Mouse (Mus musculus): ENCODE measurements at regions not wholly inside any gene's neighbourhood (a gene's known extent, or its start where the extent isn't known, plus 50 kb on each side); places are given as distances from the start of the nearest gene placed in this dataset.
A peak's percentile ranks its signal among the peaks of the same experiment; 100 is the strongest.

GRCm38 (mm10) chr3:52762549-52762948 lies 254.5 kb downstream of the Cog6 start:
- DNase-seq = peak; percentile 31
- intact Hi-C loops (cut with DNase I) = no loop called here
- no peak overlapping the region for H3K27ac ChIP-seq
- H3K4me3 ChIP-seq = no peak overlapping the region
- no peak for TF ChIP-seq CTCF (IDR thresholded peaks at IDR 0.05)

DNA sequence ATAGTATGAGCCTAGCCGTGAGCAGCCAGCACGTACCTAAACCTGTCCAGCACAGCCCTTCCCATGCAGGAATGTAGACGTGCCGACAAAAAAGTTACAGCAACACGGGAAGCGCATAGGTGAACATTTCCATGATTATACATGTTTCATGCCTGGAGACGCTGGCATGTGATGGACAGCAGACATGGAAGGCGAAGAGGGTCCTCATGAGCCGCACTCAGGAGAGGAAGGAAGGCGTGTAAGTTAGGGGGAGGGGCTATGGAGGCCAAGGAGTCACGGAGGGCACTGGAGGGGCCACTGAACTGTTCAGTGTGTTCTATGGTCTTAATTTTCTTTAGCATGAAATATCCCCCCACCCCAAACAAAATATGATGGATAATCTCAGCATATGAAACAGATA lies 257.2 kb downstream of the Cog6 start:
- intact Hi-C loops (cut with DNase I) = loop anchor here (5.0 kb wide), 3 partner anchors 82 to 153 kb away; no protein-coding TSS in a partner anchor
- DNase-seq = no peak
- TF ChIP-seq CTCF (IDR thresholded peaks at IDR 0.05) = no peak
- H3K27ac ChIP-seq = no peak overlapping the region
- H3K4me3 ChIP-seq = no peak overlapping the region

- Histone ChIP-seq H3K4me3 (no peak overlapping the region), H3K27ac (no peak overlapping the region; the same call in 1 of the 2 replicates)
- peak; percentile 88 for TF ChIP-seq CTCF (IDR thresholded peaks at IDR 0.05)
- intact Hi-C loops (cut with DNase I) = loop anchor here (1.0 to 5.0 kb wide), 4 partner anchors 84 to 496 kb away; no protein-coding TSS in a partner anchor
- DNase-seq = peak; percentile 73
Measured at GRCm38 (mm10) chr3:52758561-52758960, 258.5 kb downstream of the Cog6 start.

GRCm38 (mm10) chr3:52756816-52757215 lies 260.2 kb downstream of the Cog6 start:
- intact Hi-C loops (cut with DNase I) = loop anchor here (5.0 kb wide), 3 partner anchors 85 to 150 kb away; no protein-coding TSS in a partner anchor
- H3K27ac ChIP-seq = no peak overlapping the region
- no peak for DNase-seq
- no peak overlapping the region for H3K4me3 ChIP-seq
- no peak for TF ChIP-seq CTCF (IDR thresholded peaks at IDR 0.05)

DNA sequence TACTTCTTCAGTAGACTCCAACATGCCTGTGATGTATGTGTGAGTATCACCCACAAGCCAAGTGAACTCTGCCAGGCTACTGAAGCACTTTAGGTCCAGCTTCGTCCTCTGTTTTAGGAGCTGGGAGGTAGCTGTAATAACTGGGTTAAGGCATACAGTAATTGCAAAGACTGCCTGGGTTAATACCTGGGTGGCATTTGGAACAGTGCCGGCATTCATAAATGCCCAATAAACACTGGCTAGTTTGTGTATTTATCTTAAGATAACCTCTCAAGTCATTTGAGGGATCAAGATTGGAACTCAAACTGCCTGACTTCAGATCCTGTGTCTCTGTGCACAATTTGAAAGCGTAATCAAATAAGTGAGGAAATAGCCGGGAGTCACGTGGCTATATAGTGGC lies 261.0 kb downstream of the Cog6 start:
- intact Hi-C loops (cut with DNase I) = loop anchor here (5.0 kb wide), 3 partner anchors 86 to 149 kb away; no protein-coding TSS in a partner anchor
- TF ChIP-seq CTCF (IDR thresholded peaks at IDR 0.05) = no peak
- no peak for DNase-seq
- Histone ChIP-seq H3K4me3 (no peak overlapping the region), H3K27ac (no peak overlapping the region)

DNA sequence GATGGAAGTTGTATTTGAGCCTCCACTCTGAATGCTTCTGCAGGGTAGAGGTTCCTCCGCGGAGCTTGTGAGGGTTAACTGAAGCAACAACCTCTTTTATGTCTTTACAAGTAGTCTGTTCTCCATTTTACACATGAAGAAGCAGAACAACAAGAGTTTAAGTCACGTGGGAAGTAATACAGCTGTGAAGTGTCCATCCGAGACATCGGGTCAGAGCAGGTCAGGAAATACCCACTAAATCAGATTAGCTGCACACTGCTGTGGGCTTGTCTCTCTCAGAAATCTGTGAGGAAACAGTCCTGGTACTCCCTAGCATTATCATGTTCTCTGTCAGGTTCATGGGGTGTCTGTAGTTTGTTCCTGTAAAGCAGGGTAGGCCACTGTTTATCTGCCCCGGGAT lies 262.1 kb downstream of the Cog6 start:
- no peak for DNase-seq
- Histone ChIP-seq H3K27ac (no peak overlapping the region), H3K4me3 (no peak overlapping the region)
- TF ChIP-seq CTCF (IDR thresholded peaks at IDR 0.05) = no peak
- intact Hi-C loops (cut with DNase I) = loop anchor here (5.0 kb wide), 3 partner anchors 87 to 148 kb away; no protein-coding TSS in a partner anchor

GRCm38 (mm10) chr3:52754401-52754800 lies 262.6 kb downstream of the Cog6 start:
- no peak for TF ChIP-seq CTCF (IDR thresholded peaks at IDR 0.05)
- Histone ChIP-seq H3K4me3 (no peak overlapping the region), H3K27ac (no peak overlapping the region)
- DNase-seq = no peak
- intact Hi-C loops (cut with DNase I) = no loop called here

DNA sequence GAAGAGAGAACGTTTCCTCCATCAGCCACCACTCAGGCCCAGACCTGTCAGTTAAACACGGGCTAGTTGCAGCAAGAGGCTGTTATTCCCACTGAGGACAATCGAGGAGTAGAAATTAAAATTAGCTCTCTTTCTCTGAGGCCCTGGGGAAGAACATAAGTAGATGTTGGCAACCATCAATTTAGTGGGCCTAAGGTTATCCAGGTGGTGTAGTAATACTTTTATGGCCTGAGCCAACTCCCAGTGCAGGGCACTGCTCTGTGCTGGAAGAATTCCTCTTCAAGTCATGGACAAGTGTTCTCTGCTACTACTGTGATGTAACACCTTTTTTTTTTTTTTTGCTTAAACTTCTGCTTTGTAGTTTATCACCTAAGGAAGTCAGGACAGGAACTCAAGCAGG lies 270.1 kb downstream of the Cog6 start:
- no peak for DNase-seq
- Histone ChIP-seq H3K4me3 (no peak overlapping the region), H3K27ac (no peak overlapping the region)
- TF ChIP-seq CTCF (IDR thresholded peaks at IDR 0.05) = no peak
- intact Hi-C loops (cut with DNase I) = no loop called here

DNA sequence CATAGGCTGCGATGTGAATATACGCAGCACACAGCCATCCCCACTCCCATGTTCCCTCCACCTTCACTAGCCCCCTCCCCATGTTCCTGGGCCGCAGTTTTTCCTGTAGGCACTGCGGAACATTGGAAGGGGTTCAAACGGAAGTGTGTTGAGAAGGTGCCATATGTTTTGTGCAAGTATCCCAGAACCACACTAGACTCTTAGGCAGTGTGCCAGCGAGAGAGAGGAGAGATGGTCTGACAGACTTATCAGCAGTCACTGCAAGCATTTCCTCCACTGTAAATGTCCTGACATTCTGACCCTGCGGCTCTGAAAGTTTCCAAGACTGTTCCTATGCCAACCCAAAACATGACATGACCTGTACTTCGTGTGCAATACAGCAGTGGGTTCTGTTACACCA lies 272.7 kb downstream of the Cog6 start:
- TF ChIP-seq CTCF (IDR thresholded peaks at IDR 0.05) = no peak
- intact Hi-C loops (cut with DNase I) = no loop called here
- DNase-seq = no peak
- no peak overlapping the region for H3K4me3 ChIP-seq
- H3K27ac ChIP-seq = no peak overlapping the region

GRCm38 (mm10) chr3:52740466-52741026 lies 276.5 kb downstream of the Cog6 start:
- Histone ChIP-seq H3K4me3 (no peak overlapping the region), H3K27ac (no peak overlapping the region)
- intact Hi-C loops (cut with DNase I) = no loop called here
- TF ChIP-seq CTCF (IDR thresholded peaks at IDR 0.05) = no peak
- no peak for DNase-seq

DNA sequence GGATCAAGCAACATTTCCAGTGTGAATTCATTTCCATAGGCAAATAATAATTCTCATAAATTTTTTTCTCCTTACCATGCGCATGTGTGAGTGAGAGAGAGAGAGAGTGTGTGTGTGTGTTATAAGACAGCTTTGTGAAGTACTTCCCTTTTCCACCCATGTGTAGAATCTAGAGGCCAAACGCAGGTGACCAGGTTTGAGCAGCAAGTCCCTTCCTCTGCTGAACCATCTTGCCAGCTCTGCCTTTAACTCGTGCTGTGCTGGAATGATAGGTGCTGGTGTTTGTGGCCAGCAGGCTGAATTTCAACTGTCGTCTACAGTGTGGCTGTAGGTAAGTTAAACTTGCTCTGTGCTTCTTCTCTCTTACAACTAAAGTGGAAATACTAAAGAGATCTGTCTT lies 277.5 kb downstream of the Cog6 start:
- DNase-seq = no peak
- TF ChIP-seq CTCF (IDR thresholded peaks at IDR 0.05) = no peak
- intact Hi-C loops (cut with DNase I) = no loop called here
- Histone ChIP-seq H3K27ac (no peak overlapping the region), H3K4me3 (no peak overlapping the region)

DNA sequence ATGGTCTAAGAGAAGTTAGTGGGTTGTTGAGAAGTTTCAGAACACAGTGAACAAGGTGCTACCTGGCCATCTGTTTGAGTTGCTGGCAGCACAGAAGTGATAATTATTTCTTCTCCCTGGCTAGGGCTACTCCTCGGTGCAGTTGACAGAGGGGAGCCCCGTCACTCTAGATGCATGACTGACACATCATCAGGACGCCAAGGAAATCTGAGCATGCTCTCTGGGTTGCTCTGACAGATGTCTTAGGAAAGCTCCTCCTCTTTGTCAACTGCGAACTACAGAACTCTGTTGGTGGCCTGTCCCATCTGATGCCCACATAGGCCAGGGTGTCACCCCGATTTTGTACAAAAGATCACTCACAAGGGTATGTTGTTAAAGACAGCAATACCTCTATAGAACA lies 278.7 kb downstream of the Cog6 start:
- Histone ChIP-seq H3K27ac (no peak overlapping the region), H3K4me3 (no peak overlapping the region)
- no peak for DNase-seq
- no peak for TF ChIP-seq CTCF (IDR thresholded peaks at IDR 0.05)
- intact Hi-C loops (cut with DNase I) = no loop called here

DNA sequence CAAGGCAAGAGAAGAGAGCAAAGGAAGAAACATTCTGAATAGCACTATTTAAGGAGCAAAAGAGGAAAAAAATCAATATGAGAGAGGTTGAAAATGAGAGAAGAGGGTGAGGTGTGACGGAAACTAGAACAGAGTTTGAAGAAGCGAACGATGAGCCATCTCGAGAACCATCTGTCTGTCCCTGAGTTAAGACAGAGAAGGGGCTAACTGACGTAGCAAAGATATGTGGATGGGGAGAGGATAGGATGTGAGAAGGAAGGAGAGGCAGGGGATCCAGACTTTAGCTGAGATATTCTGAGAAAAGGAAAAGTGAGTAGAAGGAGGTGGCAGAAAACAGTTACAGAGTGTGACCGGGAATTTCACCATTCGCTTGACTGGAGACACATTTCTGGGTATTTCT lies 281.1 kb downstream of the Cog6 start:
- TF ChIP-seq CTCF (IDR thresholded peaks at IDR 0.05) = no peak
- intact Hi-C loops (cut with DNase I) = no loop called here
- no peak overlapping the region for H3K27ac ChIP-seq
- no peak overlapping the region for H3K4me3 ChIP-seq
- DNase-seq = no peak

- intact Hi-C loops (cut with DNase I) = no loop called here
- no peak for TF ChIP-seq CTCF (IDR thresholded peaks at IDR 0.05)
- H3K4me3 ChIP-seq = no peak overlapping the region
- H3K27ac ChIP-seq = no peak overlapping the region
- no peak for DNase-seq
Measured at GRCm38 (mm10) chr3:52731941-52732340, 285.1 kb downstream of the Cog6 start.
